In genomic region chrX:13037085-13037484, GRCm38 (mm10) we compare ENCODE assay signal across 16 mouse cellular contexts.
"Had no signal": no experiment of that assay in that cellular context is flagged by ENCODE, and none has a peak within 500 bp of the region (broad histone marks: within the 10 kb centered on the region; RNA-seq: fewer than 3 reads in every experiment).

No protein-coding gene starts in this region.

- H3K27ac ChIP-seq: kidney, postnatal 0 days; limb, embryonic 13.5 days; liver, embryonic 15.5 days; macrophage; midbrain, embryonic 15.5 days; neural tube, embryonic 13.5 days; stomach, embryonic 15.5 days had no signal

- H3K4me3 ChIP-seq: limb, embryonic 13.5 days; liver, embryonic 15.5 days; megakaryocyte, embryonic 14.5 days; midbrain, embryonic 15.5 days; neural tube, embryonic 13.5 days; stomach, embryonic 15.5 days had no signal

- DNase-seq: kidney, adult 9 months; kidney, postnatal 36 days; left cerebral cortex, postnatal 4 days; lung, adult 2 months; lung, postnatal 10 days; right cerebral cortex, postnatal 25 days; thymus, adult 2 months; thymus, postnatal 25 days had no signal

- H3K36me3 ChIP-seq: limb, embryonic 13.5 days; liver, embryonic 15.5 days; midbrain, embryonic 15.5 days; neural tube, embryonic 13.5 days; stomach, embryonic 15.5 days had no signal

- H3K4me1 ChIP-seq: limb, embryonic 13.5 days; liver, embryonic 15.5 days; midbrain, embryonic 15.5 days; neural tube, embryonic 13.5 days; stomach, embryonic 15.5 days had no signal

- H3K27me3 ChIP-seq: liver, embryonic 15.5 days; midbrain, embryonic 15.5 days; stomach, embryonic 15.5 days had no signal
